Comparison of ENCODE assay signal across 8 mouse cellular contexts in the genomic region with DNA sequence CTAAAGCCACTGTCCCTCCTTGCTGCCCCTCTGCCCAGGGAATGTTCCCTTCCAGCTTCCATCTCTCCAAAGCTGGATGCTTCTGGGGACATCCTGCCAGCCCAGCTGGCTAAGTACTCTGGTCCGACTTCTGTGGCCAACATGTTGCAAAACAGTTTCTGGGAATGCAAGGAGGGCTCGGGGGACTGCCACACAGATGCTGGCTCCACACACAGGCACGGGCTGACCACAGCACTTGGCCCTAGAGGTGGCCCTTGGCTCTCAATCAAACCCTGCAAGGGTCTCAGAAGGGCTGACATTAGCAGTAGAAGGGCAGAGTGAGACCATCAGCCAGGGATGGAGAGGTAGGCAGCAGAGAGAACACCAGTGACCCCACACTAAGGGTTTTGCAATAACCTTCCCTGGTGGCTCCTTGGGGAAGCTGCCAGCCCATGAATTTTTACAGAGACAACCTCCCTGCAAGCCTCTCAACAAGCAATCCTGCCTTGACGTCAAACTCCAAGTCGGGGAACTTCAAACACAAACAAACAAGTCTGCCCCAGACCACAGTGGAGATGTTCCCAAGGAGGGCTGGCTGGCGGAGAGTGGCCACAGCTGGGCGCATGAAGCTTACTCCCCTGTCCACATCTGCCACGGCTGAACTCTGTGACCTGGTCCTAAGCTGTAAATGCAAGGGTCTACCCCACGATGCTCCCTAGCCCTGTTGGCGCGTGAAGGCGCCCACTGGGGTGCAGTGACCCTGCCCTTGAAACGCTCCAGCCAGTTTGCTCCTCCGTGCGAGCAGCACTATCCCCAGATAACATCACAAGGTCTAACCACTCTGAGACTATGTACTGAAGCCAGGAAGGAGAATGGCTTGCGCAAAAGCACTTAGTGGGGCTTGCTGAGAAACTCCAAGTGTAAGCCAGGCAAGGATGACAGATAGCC.
DNase-seq lines count a peak whose midpoint lies in the region; ATAC-seq and TF ChIP-seq lines count a peak whose summit lies in the region.

No protein-coding gene starts in this region.

- no peak overlapping the region for H3K4me2 ChIP-seq in forebrain, postnatal 0 days (ENCODE audit: low read depth)
- H3K4me2 ChIP-seq in hindbrain, embryonic 13.5 days: no peak overlapping the region

- H3K4me3 ChIP-seq in testis, adult 2 months (ENCODE audit: control insufficient read depth, low read depth, low read length): no peak overlapping the region
- no peak overlapping the region for H3K4me3 ChIP-seq in forebrain, postnatal 0 days (ENCODE audit: low read depth, low read length)
- no peak overlapping the region for H3K4me3 ChIP-seq in hindbrain, embryonic 13.5 days

- no peak for DNase-seq in testis, postnatal 14 days (ENCODE audit: low spot score)
- peak; percentile 25 to 61 for DNase-seq in kidney, postnatal 36 days
- peak; percentile 30 to 77 for DNase-seq in urinary bladder, postnatal 36 days (ENCODE audit: low spot score in 2 of 2)
- DNase-seq in layer of hippocampus, adult 11-12 months (ENCODE audit: low spot score): no peak
- DNase-seq in forebrain, postnatal 0 days: no peak

- no peak overlapping the region for H3K9ac ChIP-seq in forebrain, postnatal 0 days
- H3K9ac ChIP-seq in hindbrain, embryonic 13.5 days: no peak overlapping the region

- TF ChIP-seq POLR2A in testis, adult 2 months (IDR thresholded peaks at IDR 0.05; ENCODE audit: control insufficient read depth, low read depth, low read length): no peak

- H3K27ac ChIP-seq in testis, adult 2 months (ENCODE audit: control insufficient read depth, insufficient read depth, low read depth, low read length): peak overlapping the region; percentile 16
- H3K27ac ChIP-seq in forebrain, postnatal 0 days (ENCODE audit: low read depth, low read length): no peak overlapping the region
- H3K27ac ChIP-seq in hindbrain, embryonic 13.5 days: no peak overlapping the region

- 85% methylated on average over 16 of the region's 16 CpGs for WGBS in forebrain, postnatal 0 days
- 74% methylated on average over 16 of the region's 16 CpGs for WGBS in hindbrain, embryonic 13.5 days

- no peaks in the 10 kb centered on the region for H3K4me1 ChIP-seq in testis, adult 2 months (ENCODE audit: control insufficient read depth, insufficient read depth, low read length)
- H3K4me1 ChIP-seq in forebrain, postnatal 0 days (ENCODE audit: insufficient read depth): no peaks in the 10 kb centered on the region
- peaks cover 2% of the 10 kb centered on the region for H3K4me1 ChIP-seq in hindbrain, embryonic 13.5 days (replicated peaks)

- TF ChIP-seq CTCF in testis, adult 2 months (IDR thresholded peaks at IDR 0.05; ENCODE audit: control insufficient read depth, insufficient read depth, insufficient replicate concordance, low read depth, low read length): no peak
- TF ChIP-seq CTCF in forebrain, postnatal 0 days (IDR thresholded peaks at IDR 0.05; ENCODE audit: low read depth): no peak

- no peaks in the 10 kb centered on the region for H3K27me3 ChIP-seq in testis, adult 2 months (ENCODE audit: control insufficient read depth, insufficient read depth, low read length)
- H3K27me3 ChIP-seq in forebrain, postnatal 0 days (ENCODE audit: insufficient read depth, low read length): no peaks in the 10 kb centered on the region
- no peaks in the 10 kb centered on the region for H3K27me3 ChIP-seq in hindbrain, embryonic 13.5 days

- ATAC-seq in granulocyte monocyte progenitor cell, adult 5-6 weeks (replicated peaks; ENCODE audit: poor library complexity, severe bottlenecking): peak; percentile 54
- no peak for ATAC-seq in forebrain, postnatal 0 days
- ATAC-seq in hindbrain, embryonic 13.5 days (ENCODE audit: low FRiP score): no peak

- no peaks in the 10 kb centered on the region for H3K9me3 ChIP-seq in forebrain, postnatal 0 days (ENCODE audit: low read length)
- no peaks in the 10 kb centered on the region for H3K9me3 ChIP-seq in hindbrain, embryonic 13.5 days

- H3K36me3 ChIP-seq in testis, adult 2 months (ENCODE audit: control insufficient read depth, insufficient read depth, low read length): no peaks in the 10 kb centered on the region
- H3K36me3 ChIP-seq in forebrain, postnatal 0 days (ENCODE audit: insufficient read depth): no peaks in the 10 kb centered on the region
- H3K36me3 ChIP-seq in hindbrain, embryonic 13.5 days: no peaks in the 10 kb centered on the region

Comparison
In these comparisons a context has a peak if more than half of its experiments do, and no peak if none do; other contexts are left out.
1. DNase-seq: peak in kidney, postnatal 36 days (2 of 2) and urinary bladder, postnatal 36 days (2 of 2); none in testis, postnatal 14 days (single experiment), layer of hippocampus, adult 11-12 months (single experiment) and forebrain, postnatal 0 days (single experiment).